Mouse (Mus musculus): ENCODE measurements at regions not wholly inside any gene's neighbourhood (a gene's known extent, or its start where the extent isn't known, plus 50 kb on each side); places are given as distances from the start of the nearest gene placed in this dataset.

DNA sequence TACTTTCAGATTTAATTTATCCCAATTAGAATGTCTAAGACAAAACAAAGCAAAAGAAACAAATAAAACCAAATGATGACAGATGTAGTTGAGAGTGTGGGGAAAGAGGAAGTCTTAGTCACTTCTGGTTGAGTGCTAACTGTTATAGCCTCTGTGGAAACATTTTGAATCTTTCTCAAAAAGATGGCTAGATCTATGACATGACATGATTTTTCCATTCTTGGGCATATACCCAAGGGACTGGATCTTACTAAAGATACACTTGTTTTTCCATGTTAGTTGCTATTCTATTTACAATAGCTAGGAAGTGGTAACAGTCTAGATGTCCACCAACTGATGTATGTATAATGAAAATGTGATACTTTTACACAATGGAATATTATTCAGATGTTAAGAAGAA, 57.9 kb upstream of the Olfr1507 start:
- H3K27ac ChIP-seq (ENCODE audit: insufficient read depth, low read length) = no peak overlapping the region
- no peaks in the 10 kb centered on the region for H3K4me1 ChIP-seq (ENCODE audit: control insufficient read depth, insufficient read depth, low read length)
- DNase-seq = no peak
- no peak for TF ChIP-seq POLR2A (IDR thresholded peaks at IDR 0.05; ENCODE audit: borderline replicate concordance, insufficient read depth, low read length)
- no peak for TF ChIP-seq CTCF (IDR thresholded peaks at IDR 0.05; ENCODE audit: borderline replicate concordance, insufficient read depth, low read depth, low read length)
- H3K4me3 ChIP-seq (replicated peaks; ENCODE audit: insufficient read depth, low read depth, low read length) = no peak overlapping the region
- H3K27me3 ChIP-seq (ENCODE audit: control insufficient read depth, insufficient read depth, low read length) = no peaks in the 10 kb centered on the region

DNA sequence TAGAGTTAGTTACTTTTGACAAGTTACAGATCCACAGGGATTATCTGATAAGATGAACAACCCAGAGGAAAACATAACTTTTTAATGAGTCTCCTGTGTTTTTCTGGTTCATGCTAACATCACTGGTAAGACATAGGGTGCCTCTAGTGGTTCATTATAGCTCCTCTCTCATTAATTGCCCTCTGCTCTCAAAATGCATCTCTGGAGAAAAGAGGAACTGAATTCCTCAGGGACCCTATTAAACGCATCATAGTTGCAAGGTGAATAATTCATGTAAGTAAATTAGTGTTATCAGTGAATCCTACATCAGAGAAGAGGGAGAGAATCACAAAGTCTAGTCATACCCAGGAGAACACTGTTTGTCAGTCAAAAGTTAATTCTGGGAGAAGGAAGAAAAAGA, 52.4 kb upstream of the Olfr1507 start:
- Histone ChIP-seq H3K27ac (ENCODE audit: insufficient read depth, low read length) (no peak overlapping the region), H3K4me1 (ENCODE audit: control insufficient read depth, insufficient read depth, low read length) (no peaks in the 10 kb centered on the region), H3K4me3 (replicated peaks; ENCODE audit: insufficient read depth, low read depth, low read length) (no peak overlapping the region), H3K27me3 (ENCODE audit: control insufficient read depth, insufficient read depth, low read length) (no peaks in the 10 kb centered on the region)
- WGBS = 62% methylated on average over 1 of the region's 1 CpGs
- no peak for TF ChIP-seq CTCF (IDR thresholded peaks at IDR 0.05; ENCODE audit: borderline replicate concordance, insufficient read depth, low read depth, low read length)
- TF ChIP-seq POLR2A (IDR thresholded peaks at IDR 0.05; ENCODE audit: borderline replicate concordance, insufficient read depth, low read length) = no peak
- DNase-seq = no peak

Measured in cerebellum, adult 2 months (tissue).